Mouse (Mus musculus) A20 (cell line): Measurements from ENCODE around the gene Olfr458.
"Not testable (repeated sequence)": the region's sequence is repeated elsewhere in the genome, so short reads cannot be mapped to it uniquely, and the experiment has no call there.

Source experiments
- DNase-seq: peaks from one replicate; pipeline ENCODE4 v3.0.0-alpha.2; 2011; ENCODE audit warnings: low read depth, low spot score

Olfr458 gene

GRCm38 (mm10) chr6:42465096-42465495, at the start of gene Olfr458:
Gene Olfr458 (minus strand): TSS chr6:42465196.
- DNase-seq, result no peak

- no peak for DNase-seq
Measured at GRCm38 (mm10) chr6:42513461-42513860, 48.5 kb upstream of the Olfr458 start.

GRCm38 (mm10) chr6:42509311-42509710, 44.3 kb upstream of the Olfr458 start:
- no peak for DNase-seq

GRCm38 (mm10) chr6:42503478-42503877, 38.5 kb upstream of the Olfr458 start:
- DNase-seq, result no peak

- no peak for DNase-seq
Measured at GRCm38 (mm10) chr6:42489731-42490130, 24.7 kb upstream of the Olfr458 start.

- DNase-seq, result no peak
Measured at GRCm38 (mm10) chr6:42487114-42487513, 22.1 kb upstream of the Olfr458 start, which contains the start of gene Olfr456. Gene Olfr456 (minus strand): TSS chr6:42487214.

GRCm38 (mm10) chr6:42484633-42485032, 19.6 kb upstream of the Olfr458 start:
- no peak for DNase-seq

- no peak for DNase-seq
Measured at GRCm38 (mm10) chr6:42476235-42476634, 11.2 kb upstream of the Olfr458 start, which contains the start of gene Olfr457. Gene Olfr457 (minus strand): TSS chr6:42476335.

GRCm38 (mm10) chr6:42471298-42471697, 6.3 kb upstream of the Olfr458 start:
- not testable (repeated sequence) for DNase-seq

GRCm38 (mm10) chr6:42470542-42470941, 5.5 kb upstream of the Olfr458 start:
- peak; percentile 6 for DNase-seq

GRCm38 (mm10) chr6:42447381-42447780, 17.6 kb downstream of the Olfr458 start:
- DNase-seq, result peak; percentile 85

GRCm38 (mm10) chr6:42444491-42444890, 20.5 kb downstream of the Olfr458 start:
- no peak for DNase-seq

GRCm38 (mm10) chr6:42441395-42441794, 23.6 kb downstream of the Olfr458 start:
- no peak for DNase-seq

- no peak for DNase-seq
Measured at GRCm38 (mm10) chr6:42435490-42435889, 29.5 kb downstream of the Olfr458 start.

GRCm38 (mm10) chr6:42434446-42434845, 30.6 kb downstream of the Olfr458 start, which contains the start of gene Tas2r126:
Gene Tas2r126 (plus strand): TSS chr6:42434535.
- DNase-seq, result no peak

GRCm38 (mm10) chr6:42433554-42433953, 31.4 kb downstream of the Olfr458 start:
- DNase-seq, result no peak

GRCm38 (mm10) chr6:42426337-42426736, 38.7 kb downstream of the Olfr458 start:
- DNase-seq, result no peak

- peak; percentile 69 for DNase-seq
Measured at GRCm38 (mm10) chr6:42424472-42424871, 40.5 kb downstream of the Olfr458 start.

GRCm38 (mm10) chr6:42421439-42421838, 43.6 kb downstream of the Olfr458 start:
- DNase-seq, result peak; percentile 68

GRCm38 (mm10) chr6:42419443-42419842, 45.6 kb downstream of the Olfr458 start:
- DNase-seq, result no peak
